Mouse (Mus musculus) G1E (cell line): ENCODE results near the gene Mrpl22. TPM values are rescaled to one million over a fixed set of nuclear protein-coding genes. Genes with fewer than 3 reads are reported as not detected.
"Not testable (repeated sequence)": the region's sequence is repeated elsewhere in the genome, so short reads cannot be mapped to it uniquely, and the experiment has no call there.

Experiments used
- ATAC-seq: 2 replicates; pipeline ENCODE4 v1.8.0; 2016; ENCODE audit warnings: mild to moderate bottlenecking; ENCODE audit not compliant: insufficient number of reproducible peaks, poor library complexity, low FRiP score, severe bottlenecking; ENCODE audit errors: extremely low read depth
- DNase-seq: peaks from one replicate; pipeline ENCODE4 v3.0.0; 2012; ENCODE audit warnings: low spot score
- H3K27me3 ChIP-seq: 2 replicates; pipeline ENCODE4 v1.6.1; 2012; ENCODE audit warnings: mild to moderate bottlenecking, low read length, inconsistent platforms; ENCODE audit not compliant: insufficient read depth
- H3K36me3 ChIP-seq: replicated peaks from 2 replicates; pipeline ENCODE3; 2012; ENCODE audit warnings: mild to moderate bottlenecking, inconsistent platforms
- H3K4me1 ChIP-seq: 2 replicates; pipeline ENCODE4 v1.6.1; 2012; ENCODE audit warnings: low read depth, low read length, inconsistent platforms, mixed read lengths; ENCODE audit not compliant: insufficient read depth
- H3K4me3 ChIP-seq: 2 replicates; pipeline ENCODE4 v1.5.1; 2012; ENCODE audit warnings: low read depth, mild to moderate bottlenecking, inconsistent platforms, low read length, moderate library complexity, mixed read lengths
- H3K9me3 ChIP-seq: replicated peaks from 2 replicates; pipeline ENCODE4 v1.6.1; 2012; ENCODE audit warnings: inconsistent platforms
- CTCF ChIP-seq: IDR thresholded peaks from 2 replicates; pipeline ENCODE4 v1.5.1; 2012; ENCODE audit warnings: low read depth, low read length, inconsistent platforms, mixed read lengths
- GATA1 ChIP-seq: IDR thresholded peaks from 2 replicates; pipeline ENCODE4 v1.6.1; 2012; ENCODE audit warnings: borderline replicate concordance, low read length, inconsistent platforms, mixed read lengths
- GATA2 ChIP-seq: IDR thresholded peaks from 2 replicates; pipeline ENCODE4 v1.6.1; 2012; ENCODE audit warnings: low read depth, low read length, inconsistent platforms, borderline replicate concordance
- POLR2AphosphoS5 ChIP-seq: IDR thresholded peaks from 2 replicates; pipeline ENCODE4 v1.6.1; 2012; ENCODE audit warnings: low read depth, low read length, inconsistent platforms; ENCODE audit not compliant: insufficient replicate concordance
- TAL1 ChIP-seq: conservative IDR thresholded peaks from 2 replicates; pipeline ENCODE4 v1.6.1; 2012; ENCODE audit warnings: low read depth, low read length, inconsistent platforms, mixed read lengths
- polyA plus RNA-seq: library from polyadenylated mRNA; stranded (reverse); fragments of >175 nt; gene quantifications from 2 replicates; pipeline ENCODE4 v1.2.3, GENCODE M21; 2012
- total RNA-seq, 2 experiments: library from RNA; stranded (forward) in 1 of 2; stranded (reverse) in 1 of 2; fragments of 200-1000 nt in 1 of 2; fragments of >200 nt in 1 of 2; fragmentation: Nextera tagmentation in 1 of 2; gene quantifications; 2 replicates each; pipeline ENCODE4 v1.2.3; 2014 to 2017

Gene Mrpl22
- total and polyA plus RNA-seq, 3 experiments: 19.0 to 72.6 (median 67.5) TPM

DNA sequence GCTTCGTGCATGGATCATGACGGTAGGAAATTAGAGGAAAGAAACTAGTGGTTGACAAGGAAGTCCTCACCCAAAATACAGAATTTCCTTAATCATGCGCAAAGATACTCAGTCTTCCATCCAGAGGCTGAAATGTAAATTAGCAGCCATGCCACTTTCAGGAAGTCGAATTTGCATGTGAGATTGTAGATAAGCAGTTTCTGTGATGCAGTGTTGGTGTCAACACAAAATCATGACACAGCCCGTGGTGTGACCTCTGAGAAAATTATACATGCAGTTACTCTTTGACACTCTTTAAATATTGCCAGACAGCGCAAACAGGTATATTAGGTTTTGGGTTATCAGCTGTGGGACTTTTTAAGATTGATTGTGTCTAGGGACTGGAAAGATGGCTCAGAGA, 18.2 kb downstream of the Mrpl22 start:
- TF ChIP-seq GATA1 (no peak), CTCF (no peak), GATA2 (no peak), TAL1 (no peak), POLR2AphosphoS5 (no peak)
- Histone ChIP-seq H3K4me1 (peaks cover 5% of the 10 kb centered on the region; the same call in 1 of the 2 replicates), H3K36me3 (no peaks in the 10 kb centered on the region), H3K4me3 (no peak overlapping the region), H3K9me3 (peaks cover 2% of the 10 kb centered on the region; the same call in 1 of the 2 replicates), H3K27me3 (peaks cover 17% of the 10 kb centered on the region)
- DNase-seq (no peak), ATAC-seq (no peak)

DNA sequence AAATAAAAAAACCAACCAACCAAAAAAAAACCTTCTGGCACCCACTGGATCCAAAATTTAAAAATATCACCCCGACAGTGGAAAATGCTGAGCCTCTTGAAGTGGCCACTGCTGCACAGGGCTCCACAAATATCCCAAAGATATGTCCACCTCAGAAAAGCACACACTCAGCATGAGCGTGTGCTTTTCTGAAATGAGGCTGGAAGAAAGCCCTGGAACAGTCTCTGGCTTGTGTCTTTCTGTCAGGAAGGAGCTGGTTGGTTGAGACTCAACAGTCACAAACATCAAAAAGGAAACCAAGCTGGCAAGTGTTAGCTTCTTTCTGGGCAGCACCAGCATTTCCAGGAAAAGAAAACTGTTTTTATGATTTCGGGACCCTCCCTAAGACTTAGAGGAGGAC, 21.9 kb downstream of the Mrpl22 start:
- DNase-seq: no peak
- Histone ChIP-seq H3K27me3 (peaks cover 33% of the 10 kb centered on the region), H3K4me1 (peaks cover 11% of the 10 kb centered on the region), H3K9me3 (peaks cover 2% of the 10 kb centered on the region; the same call in 1 of the 2 replicates), H3K4me3 (no peak overlapping the region), H3K36me3 (no peaks in the 10 kb centered on the region)
- TF ChIP-seq TAL1 (no peak), CTCF (no peak), GATA1 (no peak), POLR2AphosphoS5 (no peak), GATA2 (no peak)
- ATAC-seq: no peak

- DNase-seq: no peak
- no peaks in the 10 kb centered on the region for H3K36me3 ChIP-seq
- TF ChIP-seq GATA1: no peak
- no peak for TF ChIP-seq GATA2
- no peak for TF ChIP-seq POLR2AphosphoS5
- no peak for TF ChIP-seq CTCF
- TF ChIP-seq TAL1: no peak
- no peak overlapping the region for H3K4me3 ChIP-seq
- ATAC-seq: no peak
- peaks cover 15% of the 10 kb centered on the region for H3K4me1 ChIP-seq
- peaks cover 29% of the 10 kb centered on the region for H3K27me3 ChIP-seq
- H3K9me3 ChIP-seq: peaks cover 2% of the 10 kb centered on the region; the same call in 1 of the 2 replicates
Measured at GRCm38 (mm10) chr11:58193860-58194520, 22.5 kb downstream of the Mrpl22 start.

GRCm38 (mm10) chr11:58198663-58199062, 27.2 kb downstream of the Mrpl22 start:
- TF ChIP-seq TAL1 (no peak), POLR2AphosphoS5 (no peak)
- H3K27me3 ChIP-seq: peaks cover 25% of the 10 kb centered on the region
- H3K4me1 ChIP-seq: peaks cover 36% of the 10 kb centered on the region
- ATAC-seq (no peak), DNase-seq (no peak)
- peak overlapping the region; percentile 72 for H3K4me3 ChIP-seq
- no peaks in the 10 kb centered on the region for H3K9me3 ChIP-seq
- peaks cover 12% of the 10 kb centered on the region for H3K36me3 ChIP-seq

DNA sequence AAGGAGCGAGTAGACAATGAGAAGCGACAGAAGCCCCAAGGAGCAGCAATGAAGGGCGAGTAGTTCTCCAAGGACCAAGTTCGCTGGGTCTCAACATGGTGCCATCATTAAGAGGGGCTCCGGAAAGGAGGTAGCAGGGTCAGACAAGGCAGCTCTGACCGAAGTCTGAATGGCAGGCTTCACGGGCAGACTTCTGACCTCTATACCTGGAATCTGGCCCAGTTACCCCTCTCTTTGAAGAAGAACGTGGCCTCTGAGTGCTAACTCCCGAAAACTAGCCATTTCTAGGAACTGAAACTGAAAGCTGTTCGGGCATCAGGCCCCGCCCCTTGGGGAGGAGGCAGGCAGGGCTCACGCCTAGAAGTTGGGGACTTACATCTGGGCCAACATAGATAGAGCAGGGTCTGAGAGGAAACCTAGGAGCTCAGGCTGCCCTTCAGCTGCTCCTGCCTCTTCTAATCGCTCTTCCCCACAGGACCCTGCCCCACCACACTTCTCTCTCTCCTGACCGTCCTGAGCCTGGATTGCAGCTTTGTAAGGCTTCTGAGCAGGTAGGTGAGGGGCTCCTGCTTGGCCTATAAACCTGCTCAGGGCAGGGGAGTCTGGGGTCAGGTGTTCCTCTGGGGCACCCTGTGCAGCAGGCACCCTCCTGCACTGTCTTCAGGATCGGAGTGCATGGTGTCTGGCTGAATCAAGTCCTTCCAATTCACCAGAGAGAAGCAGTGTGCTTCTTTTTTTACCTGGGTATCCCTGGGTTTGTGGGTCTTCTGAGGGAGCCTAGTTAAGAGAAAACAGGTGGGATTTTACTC, 28.0 kb downstream of the Mrpl22 start, which contains the start of the genes Igtp and Irgm2:
Gene Igtp, plus strand, starts transcription at position 328 of the 809 bp plus-strand sequence.
Gene Irgm2, plus strand, starts transcription at position 390 of the 809 bp plus-strand sequence.
- H3K9me3 ChIP-seq: not testable (repeated sequence)
- peak within 1 kb of the TSS; percentile 72 for H3K4me3 ChIP-seq
- DNase-seq (peak; percentile 26), ATAC-seq (peak; percentile 78)
- H3K36me3 ChIP-seq: peaks cover 17% of the 10 kb centered on the region
- peaks cover 19% of the 10 kb centered on the region for H3K27me3 ChIP-seq
- peaks cover 32% of the 10 kb centered on the region for H3K4me1 ChIP-seq

DNA sequence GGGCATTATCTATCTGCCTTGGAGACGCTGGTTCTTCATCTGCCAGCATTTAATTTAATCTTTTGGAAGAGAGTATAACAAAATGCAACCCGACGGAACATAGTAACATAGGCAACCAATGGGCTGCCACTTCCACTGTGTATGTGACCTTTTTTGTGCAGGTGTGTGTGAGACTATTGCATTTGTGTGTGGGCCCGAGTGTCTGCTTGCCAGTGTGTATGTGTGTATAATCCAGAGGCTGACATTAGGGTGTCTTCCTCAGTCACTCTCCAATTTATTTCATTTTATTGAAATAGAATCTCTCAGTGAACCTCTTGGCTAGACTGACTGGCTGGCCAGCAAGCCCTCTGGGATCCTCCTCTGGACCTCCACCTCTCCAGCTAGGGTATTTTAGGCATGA, 28.8 kb downstream of the Mrpl22 start:
- Histone ChIP-seq H3K4me1 (peaks cover 32% of the 10 kb centered on the region), H3K27me3 (peaks cover 19% of the 10 kb centered on the region), H3K9me3 (no peaks in the 10 kb centered on the region), H3K36me3 (peaks cover 22% of the 10 kb centered on the region), H3K4me3 (peak overlapping the region; percentile 72; the same call in 1 of the 2 replicates)
- no peak for DNase-seq
- no peak for ATAC-seq
- TF ChIP-seq GATA2: no peak
- TF ChIP-seq TAL1: no peak
- TF ChIP-seq POLR2AphosphoS5: no peak
- no peak for TF ChIP-seq GATA1

DNA sequence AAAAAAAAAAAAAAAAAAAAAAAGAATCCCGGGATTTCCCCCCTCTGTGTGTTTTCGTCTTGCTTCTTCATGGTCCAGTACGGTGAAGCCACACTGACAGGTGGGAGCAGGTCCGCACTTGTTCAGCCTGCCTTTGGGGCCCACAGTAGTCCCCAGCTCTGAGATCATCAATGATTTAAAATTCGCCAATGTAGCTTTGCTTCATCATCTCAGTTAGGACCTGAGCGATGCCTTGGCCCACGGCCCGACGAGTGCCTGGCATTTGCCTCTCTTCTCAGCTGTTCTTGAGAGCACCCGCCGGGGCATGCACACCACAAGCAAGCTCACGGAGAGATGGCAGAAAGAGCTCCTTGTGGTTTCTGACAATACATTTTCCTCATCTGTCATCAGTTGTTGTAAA, 29.6 kb downstream of the Mrpl22 start:
- peaks cover 19% of the 10 kb centered on the region for H3K27me3 ChIP-seq
- H3K9me3 ChIP-seq: no peaks in the 10 kb centered on the region
- TF ChIP-seq GATA1 (no peak), POLR2AphosphoS5 (no peak), TAL1 (no peak), CTCF (no peak), GATA2 (no peak)
- peaks cover 32% of the 10 kb centered on the region for H3K4me1 ChIP-seq
- no peak for ATAC-seq
- H3K36me3 ChIP-seq: peaks cover 27% of the 10 kb centered on the region
- DNase-seq: no peak
- H3K4me3 ChIP-seq: no peak overlapping the region
